Mouse (Mus musculus) WW6 (cell line): ENCODE data around the gene Fndc9.
A peak's percentile ranks its signal among the peaks of the same experiment; 100 is the strongest.

Source experiments
- DNase-seq: peaks from one replicate; pipeline ENCODE4 v3.0.0-alpha.2; 2013; ENCODE audit warnings: low read depth, low spot score

Gene Fndc9

DNA sequence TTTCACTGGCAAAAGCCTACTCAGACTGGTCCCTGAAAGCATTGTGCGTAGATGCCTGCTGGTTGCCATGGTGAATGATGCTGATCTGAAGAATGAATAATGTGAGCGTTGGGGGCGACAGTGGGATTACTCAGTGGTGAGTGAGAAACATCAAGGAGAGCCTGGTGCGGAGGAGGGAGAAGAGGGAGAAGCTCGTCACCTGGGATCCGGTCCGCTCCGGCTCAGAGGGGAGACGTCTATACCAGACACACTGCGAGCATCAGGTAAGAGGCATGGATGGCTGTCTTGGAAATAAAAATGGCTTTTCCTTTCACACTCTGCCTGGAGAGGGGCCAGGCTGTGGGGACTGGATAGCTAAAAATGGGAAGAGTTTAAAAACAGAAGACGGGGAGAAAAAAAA is at the start of gene Fndc9:
Gene Fndc9, plus strand, starts transcription at position 198 of the 400 bp plus-strand sequence.
- no peak for DNase-seq

DNA sequence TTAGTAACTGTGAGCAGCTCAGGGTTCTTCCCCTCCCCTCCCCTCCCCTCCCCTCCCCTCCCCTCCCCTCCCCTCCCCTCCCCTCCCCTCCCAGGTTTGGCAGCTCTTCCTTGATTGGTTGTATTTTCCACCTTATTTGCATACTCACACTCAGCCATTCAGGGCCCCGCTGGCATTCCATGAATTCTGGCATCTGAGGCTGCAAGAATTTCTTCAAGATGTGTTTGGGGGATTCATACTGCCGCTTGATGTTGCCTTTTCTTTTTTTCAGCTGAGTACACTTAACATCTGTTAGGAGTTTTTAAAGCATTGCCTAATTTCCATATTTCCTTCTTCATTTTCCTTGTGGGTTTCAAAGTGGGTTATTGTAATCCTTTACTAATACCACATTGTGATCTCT is 47.0 kb upstream of the Fndc9 start:
- DNase-seq = no peak

DNA sequence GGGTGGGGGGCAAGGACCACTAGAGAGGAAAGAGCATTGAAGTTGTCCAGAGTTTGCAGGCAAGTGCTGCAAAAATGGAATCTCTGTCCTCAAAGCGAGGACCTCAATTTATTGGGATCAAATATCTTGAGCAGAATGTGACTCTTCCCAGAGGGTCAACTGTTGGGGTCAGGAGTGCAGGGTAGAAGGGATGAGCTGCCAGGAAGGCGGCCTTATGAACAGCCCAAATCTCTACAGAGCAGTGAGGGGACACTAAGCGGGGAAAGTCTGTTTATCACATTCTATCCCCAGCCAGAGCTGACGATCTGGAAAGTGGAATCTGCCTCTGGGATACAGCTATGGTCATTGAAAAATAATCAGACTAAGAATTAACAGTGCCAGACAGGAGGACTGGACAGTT is 41.2 kb upstream of the Fndc9 start:
- no peak for DNase-seq

DNA sequence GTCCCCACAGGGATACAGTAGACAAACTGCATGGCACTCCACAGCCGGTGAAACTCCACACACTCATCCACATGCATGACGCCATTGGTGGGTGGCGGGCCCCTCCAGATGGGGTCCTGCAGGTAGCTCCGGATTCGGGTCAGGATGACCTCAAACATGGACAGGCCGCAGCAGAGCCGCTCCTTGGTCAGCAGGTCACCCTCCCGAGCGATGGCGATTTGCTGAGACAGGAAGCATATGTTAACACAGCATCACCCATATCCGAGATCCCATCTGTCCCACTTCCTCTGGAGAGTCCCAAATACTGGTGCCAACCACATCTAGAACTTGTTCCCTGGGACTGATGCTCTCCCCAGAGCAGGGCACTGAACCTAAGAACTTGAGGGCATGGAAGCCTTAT is 34.7 kb upstream of the Fndc9 start:
- DNase-seq = no peak

DNA sequence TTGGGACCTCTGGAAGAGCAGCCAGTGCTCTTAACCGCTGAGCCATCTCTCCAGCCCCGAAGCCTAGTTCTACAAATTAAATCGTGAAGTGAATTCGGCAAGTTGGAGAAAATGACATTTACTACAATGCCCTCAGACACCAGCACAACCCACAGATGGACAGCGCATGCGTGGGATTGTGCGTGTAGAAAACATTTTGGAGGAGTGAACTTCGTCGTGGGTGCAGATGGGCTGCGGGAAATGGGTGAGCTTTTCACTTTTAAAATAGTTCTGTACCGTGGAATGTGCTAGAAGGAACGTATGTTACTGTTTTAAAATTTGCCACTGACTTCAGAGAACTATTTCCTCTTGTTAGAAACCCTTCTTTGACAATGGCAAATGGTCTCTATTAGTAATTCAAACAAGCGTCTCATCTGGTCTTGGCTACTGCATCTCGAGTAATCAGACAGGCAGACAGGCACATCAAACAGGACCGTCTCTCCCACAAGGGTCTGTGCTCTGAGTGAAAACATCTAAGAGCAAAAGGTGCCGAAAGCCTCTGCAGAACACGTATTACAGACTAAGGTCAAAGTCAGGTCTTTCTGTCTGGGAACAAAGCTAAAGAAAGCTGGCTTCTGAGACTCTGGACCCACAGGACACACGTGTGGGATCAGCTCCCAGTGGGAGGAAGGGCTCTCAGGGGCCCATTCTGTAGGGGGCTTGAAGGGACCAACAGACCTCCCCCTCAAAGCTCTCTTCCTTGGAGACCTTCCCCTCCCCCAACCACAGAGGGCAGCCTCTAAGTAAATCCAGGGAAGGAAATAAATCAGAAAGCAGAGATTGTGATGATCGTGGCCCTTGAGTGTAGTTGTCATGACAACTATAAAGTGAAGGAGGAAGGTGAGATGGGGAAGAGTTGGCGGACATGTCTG is 33.4 kb upstream of the Fndc9 start:
- DNase-seq = no peak

DNA sequence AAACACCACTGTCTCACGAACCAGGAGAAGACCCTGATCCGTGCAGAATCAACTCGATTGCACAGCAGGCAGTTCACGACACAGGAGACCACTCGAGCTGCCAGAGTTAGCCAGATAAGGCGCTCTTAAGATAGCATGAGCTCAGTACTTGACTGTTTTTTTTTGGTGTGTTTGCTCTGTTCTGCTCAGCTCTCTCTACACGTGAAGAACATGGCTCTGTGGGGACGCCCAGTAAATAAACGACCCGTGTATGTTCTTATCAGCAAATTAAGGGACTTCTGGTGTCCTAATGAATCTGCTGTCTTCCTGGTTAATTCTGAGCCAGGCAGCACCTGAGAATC is 32.8 kb upstream of the Fndc9 start:
- DNase-seq = no peak

DNA sequence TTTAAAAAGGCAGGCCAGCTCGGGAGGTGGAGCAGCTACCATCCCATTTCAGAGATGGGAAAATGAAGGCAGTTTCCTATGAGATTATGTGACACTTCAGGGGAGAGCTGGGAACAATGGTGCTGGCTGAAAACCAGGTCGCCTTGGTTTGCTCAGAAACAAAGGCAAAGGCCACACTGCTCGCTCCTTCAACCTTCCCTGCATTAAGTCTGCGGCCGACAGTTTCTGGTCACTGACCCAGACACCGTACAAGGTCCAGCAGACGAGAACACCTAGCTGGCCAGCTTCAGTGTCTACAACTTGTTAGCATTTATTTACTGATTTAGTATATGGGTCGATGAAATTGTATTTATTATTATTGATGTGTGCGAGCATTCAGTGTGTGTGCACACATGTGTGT is 30.5 kb upstream of the Fndc9 start:
- no peak for DNase-seq

DNA sequence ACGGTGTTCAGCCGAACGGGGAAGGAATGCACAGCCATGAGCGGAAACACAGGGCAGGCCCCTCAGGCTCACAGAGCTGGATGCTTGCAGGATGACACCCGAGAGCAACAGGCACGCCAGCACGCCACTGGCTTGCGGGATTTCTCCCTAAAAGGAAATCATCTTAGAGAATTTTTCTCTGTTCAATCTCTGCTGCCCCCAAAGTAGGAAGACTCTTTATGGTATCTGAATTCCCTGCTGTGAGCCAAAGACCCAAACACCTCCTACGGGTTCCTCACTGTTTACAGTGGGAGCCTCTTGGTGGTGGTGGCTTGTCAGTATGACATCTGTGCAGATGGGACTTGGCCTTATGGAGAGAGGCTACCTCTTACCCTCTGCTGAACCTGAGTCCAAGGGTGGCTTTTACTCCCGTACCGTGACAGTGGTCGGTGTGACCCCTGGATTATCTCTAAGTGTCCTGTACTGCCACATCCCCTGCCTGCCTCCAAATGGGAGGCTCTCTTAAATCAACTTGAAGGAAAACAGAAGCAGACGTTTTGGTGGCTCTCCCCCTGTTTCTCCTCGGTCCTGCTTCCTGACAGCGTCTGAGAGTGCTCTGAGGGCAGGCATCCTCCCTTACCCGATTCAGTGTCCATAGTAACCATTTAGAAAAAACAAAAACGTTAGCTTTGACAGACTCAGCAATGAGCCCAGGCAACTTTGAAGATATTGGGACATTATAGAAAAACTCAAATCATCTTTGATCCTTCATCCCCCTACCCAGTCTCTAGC is 29.5 kb upstream of the Fndc9 start:
- no peak for DNase-seq

DNA sequence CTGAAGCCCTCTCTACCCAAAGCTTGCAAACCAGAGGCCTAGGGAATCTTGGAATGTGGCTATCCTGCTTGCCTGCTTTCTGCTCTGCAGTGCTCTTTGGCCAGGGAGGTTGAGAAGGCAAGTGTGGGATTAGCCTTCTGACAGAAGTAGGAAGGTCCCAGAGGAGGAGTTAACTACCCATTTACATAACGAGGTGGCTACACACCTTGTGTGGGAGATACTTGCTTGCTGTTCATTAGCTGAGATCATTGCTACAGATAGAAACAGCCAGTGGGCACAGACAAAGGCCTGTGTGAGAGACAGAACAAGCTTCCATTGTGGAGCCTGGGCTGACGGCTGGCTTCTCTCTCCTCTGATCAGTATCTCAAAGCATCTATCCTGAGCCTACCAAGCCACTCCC is 25.4 kb upstream of the Fndc9 start:
- no peak for DNase-seq

DNA sequence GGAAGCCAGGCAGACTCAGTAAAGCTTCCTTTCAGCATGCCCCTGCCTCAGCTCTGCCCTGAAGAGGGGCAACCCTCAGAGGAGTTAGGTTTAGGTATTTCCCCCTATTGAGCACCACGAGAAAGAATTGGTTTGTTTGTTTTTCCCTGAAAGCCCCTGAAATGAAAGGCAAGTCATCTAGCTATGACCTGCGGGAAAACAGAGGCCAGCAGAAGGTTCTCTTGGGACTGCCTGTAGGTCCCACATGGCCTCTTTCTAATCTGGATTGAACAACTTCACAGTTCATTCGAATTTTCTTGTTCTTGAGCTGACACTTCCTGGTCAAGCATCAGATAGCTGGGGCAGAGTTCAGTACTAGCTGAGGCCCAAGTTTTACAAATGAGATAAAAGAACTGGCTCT is 23.5 kb upstream of the Fndc9 start:
- DNase-seq = no peak

DNA sequence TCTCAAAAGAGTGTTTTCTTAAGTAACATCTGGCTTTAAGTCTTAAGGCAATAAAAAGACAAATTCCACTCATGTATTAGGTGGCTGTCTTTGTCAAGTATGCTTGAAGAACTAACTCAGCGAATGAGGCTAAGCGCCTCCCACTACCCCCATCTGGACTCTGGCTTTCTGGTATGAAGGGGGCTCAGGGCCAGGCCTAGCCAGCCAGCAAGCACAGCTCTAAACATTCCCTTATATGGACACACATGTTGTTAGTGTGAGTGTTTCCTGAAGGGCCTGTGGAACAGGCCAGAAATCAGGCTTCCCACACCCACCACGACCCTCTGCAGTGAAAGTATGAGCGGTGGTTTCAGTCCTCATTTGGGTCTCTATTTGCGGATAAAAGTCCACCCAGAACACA is 21.5 kb upstream of the Fndc9 start:
- no peak for DNase-seq

DNA sequence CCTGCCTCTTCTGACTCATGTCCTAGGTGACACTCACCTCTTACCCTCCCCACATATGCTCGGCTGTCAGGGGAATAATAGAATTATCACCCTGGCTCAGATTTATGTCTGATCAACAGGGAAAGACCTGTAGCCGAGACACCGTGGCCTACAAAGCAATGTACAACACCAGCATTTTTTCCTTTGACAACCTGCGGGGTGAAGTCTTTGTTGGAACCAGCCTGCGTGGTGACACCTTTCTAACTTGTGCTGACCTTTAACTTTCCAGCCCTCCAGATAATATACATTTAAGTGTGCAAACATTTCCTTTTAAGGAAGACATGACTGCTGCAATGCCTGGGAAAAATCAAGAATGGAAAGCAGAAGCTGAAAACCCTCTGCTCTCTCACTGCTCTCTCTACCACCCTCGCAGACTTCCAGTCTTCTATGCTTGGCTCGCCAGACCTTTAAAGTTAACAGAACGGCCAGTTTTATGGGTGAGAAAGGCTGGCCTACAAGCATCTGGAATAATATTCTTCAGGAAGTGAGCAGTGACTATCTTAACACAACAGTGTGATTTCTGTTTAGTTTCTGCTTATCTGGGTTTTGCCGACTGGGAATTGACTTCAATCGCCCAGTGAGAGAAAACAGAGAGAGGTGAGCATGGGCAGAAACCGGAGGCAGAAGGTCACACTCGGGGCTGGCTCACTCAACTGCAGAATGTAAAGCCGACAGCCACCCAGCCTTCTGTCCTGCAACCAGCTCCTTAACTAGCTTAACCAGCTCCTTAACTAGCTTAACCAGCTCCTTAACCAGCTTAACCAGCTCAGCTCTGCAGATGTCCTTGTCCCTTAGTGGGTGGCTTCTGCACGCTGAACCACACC is 20.7 kb upstream of the Fndc9 start:
- no peak for DNase-seq

DNA sequence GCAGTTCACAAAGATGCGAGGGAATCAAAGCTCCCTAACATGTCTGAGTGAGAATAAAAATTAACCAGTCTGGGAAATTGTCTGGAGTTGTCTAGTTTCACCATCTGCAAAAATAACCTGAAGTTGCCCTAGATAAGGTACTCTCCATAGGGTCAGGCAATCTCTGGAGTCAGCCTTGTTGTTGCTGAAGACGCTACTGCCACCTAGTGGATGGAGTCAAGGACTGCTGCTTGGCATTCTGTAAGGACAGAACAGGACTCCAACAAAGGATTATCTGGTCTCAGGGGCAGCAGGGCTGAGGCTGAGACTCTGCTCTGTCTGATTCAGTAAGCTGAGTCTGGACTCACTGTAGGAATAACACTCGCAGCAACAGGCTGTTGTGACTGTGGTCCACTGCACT is 20.0 kb upstream of the Fndc9 start:
- peak; percentile 80 for DNase-seq

DNA sequence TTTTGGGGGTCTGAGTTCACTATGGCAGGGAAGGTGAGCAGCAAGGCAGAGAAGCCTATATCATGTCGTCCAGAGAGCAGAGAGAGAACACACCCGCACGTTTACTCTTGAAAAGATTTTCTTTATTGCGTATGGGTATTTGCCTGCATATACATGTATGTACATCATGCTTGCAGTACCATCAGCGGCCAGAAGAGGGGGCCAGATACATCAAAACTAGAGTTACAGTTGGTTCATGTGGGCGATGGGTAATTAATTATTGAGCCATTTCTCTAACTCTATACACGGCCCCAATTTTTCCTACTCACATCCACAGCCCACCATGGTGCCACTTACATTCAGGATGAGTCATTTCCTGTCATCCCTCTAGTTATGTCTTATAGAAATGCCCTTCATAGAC is 18.7 kb upstream of the Fndc9 start:
- peak; percentile 34 for DNase-seq

DNA sequence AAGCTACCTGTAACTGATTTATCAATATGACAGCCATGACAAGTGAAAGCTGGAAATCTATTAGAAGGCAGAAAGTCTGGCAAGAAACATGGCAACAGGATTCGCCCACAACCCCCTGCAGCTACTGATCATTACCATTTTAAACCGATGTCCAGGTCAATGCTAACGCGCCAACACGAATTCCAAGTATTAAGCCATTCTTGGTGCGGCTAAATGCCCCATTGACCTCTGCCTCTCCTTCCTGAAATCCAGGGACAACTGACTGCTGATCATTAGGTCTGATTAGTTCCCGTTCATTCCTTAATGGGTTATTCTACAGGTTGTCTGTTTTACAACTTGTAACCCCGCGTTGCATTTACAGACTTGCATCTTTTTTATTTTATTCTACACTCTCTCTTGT is 17.6 kb upstream of the Fndc9 start:
- no peak for DNase-seq

DNA sequence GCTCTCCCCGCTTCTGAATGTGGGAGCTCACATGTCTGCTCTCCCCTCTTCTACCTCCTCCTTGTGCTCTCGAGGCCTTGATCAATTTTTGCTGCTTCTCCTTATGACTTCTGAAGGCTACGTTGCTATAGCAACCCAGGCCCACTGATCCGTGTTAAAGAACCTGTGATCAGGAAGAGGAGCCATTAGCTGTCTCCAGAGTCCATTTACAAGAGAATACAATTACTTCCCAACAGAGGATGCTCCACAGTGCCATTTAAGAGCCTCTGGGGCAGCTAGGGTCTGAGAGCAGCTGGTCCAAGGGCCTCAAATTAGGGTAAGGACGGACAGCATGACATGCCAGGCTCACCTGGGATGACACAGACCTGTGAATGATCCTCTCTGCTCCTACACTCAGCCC is 16.7 kb upstream of the Fndc9 start:
- DNase-seq = peak; percentile 34

DNA sequence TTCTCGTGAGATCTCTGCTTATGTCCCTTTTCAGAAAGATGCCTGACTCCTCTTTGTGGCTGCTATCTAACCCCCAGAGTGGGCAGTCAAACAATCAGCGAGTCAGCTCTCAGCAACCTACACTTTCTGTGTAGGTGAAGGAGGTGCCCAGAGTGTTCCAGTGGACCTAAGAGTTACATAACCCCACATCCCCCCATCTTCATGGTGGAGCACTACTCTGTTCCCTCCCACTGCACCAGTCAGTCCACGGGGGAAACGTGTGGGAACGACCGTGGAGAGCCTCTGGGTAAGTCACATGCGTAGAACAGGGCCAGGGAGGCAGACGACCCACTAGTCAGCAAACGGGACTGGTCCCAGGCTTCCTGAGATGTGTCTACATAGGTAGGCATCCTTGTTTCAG is 16.0 kb upstream of the Fndc9 start:
- no peak for DNase-seq

DNA sequence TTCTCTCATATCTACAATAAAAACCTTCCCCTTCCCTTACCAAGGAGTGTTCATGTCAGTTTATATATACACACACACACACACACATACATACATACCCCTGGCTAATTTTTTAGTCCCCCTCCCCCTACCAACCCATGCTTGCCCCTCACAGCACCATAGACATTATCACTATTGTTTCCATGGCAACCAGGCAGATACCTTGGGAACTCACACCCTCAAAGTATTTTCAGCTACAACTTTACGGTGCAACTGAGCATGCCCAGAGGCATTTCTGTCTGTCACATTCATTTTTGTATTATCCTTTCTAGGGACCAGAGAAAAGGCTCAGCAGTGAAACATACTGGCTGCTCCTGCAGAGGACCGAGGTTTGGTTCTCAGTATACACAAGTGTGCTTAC is 15.1 kb upstream of the Fndc9 start:
- DNase-seq = no peak

DNA sequence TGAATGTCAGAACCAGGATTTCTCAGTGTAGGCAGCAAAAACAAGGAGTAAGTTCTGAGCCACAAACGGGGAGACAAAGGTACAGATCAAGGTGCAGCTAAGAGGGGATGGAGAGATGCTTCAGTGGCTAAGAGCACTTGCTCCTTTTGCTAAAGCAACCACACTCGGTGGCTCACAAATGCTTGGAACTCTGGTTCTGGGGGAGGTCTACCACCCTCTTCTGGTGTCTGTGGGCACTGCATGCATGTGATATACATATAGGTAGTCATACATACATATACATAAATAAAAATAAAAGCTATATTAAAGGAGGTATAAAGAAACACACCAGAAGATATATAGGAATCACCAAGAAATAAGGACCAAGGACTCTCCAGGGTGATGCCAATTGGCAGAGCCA is 11.8 kb upstream of the Fndc9 start:
- DNase-seq = no peak

DNA sequence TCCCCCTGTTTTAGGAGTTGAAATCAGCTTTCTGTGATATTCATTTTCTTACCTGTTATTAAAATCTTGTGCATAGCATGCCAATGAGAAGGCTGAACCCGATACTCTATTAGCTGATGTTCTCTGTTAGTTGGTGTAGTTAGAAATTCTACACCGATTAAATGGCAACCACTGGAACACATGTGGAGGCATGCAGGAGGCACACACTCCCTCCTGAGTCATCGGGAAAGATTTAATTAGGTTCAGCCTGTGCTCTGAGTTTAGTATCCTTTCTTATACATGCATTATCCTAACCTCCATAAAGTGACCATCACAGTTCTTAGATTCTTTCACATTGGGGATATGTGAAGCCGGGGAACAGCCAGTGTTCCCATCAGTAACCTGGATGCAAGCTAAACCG is 10.0 kb upstream of the Fndc9 start:
- DNase-seq = no peak

DNA sequence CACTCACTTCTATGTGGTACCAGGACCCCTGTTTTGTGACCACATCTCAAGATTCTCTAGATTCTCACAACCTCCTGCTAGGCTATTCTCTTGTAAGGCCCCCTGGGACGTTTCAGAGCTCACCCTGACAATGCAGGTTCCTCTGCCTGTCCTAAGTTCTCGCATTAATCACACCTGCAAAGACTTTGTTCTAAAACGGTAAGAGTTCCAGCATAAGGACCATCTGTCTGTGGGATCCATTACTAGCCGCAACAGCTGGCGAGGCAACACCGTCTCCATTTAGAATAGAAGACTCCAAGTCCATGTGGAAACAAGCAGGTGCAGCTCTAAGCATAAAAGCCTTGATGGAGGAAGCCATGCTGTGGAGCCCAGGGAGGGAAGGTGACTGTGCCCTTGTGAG is 5.1 kb upstream of the Fndc9 start:
- DNase-seq = no peak

DNA sequence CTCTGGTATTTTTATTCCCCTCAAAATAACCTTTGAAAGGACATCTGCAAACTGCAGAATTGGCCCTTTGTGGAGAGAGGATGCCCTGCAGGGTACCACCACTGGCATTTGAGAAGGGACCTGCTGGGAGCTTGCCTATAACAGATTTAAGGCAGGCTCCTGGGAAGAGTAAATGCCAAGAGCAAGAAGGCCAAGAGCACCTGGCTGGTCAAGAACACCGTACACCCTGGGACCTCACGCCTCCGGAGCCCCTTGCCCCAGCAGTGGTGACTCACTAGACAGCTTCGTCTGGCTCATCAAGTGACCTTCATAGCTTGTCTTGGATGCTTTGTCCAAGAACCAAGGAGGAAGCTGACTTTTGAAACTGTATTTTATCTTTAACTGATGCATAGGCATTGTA is 2.5 kb upstream of the Fndc9 start:
- no peak for DNase-seq
